Mouse (Mus musculus) midbrain, embryonic 14.5 days (tissue): ENCODE data around the gene Cs. TPM values are rescaled to one million over a fixed set of nuclear protein-coding genes. Genes with fewer than 3 reads are reported as not detected.
A peak's percentile ranks its signal among the peaks of the same experiment; 100 is the strongest.

ENCODE experiments used
- ATAC-seq: fragments of 200-750 bp; cut with Nextera tagmentation; 2 replicates; pipeline ENCODE4 v1.8.0; 2017; ENCODE audit warnings: moderate number of reproducible peaks, moderate library complexity; ENCODE audit not compliant: low FRiP score, low TSS enrichment
- DNase-seq: peaks from one replicate; pipeline ENCODE4 v3.0.0-alpha.2; 2015
- H3K27ac ChIP-seq: fragments of 300-500 bp; sonication (generic); replicated peaks from 2 replicates; pipeline ENCODE4 v1.5.1; 2014; ENCODE audit warnings: mild to moderate bottlenecking, low read depth, low read length, moderate library complexity
- H3K27me3 ChIP-seq: fragments of 300-500 bp; sonication (generic); 2 replicates; pipeline ENCODE4 v1.6.1; 2014; ENCODE audit warnings: low read length, control low read depth, mixed read lengths; ENCODE audit not compliant: control insufficient read depth, insufficient read depth
- H3K36me3 ChIP-seq: fragments of 300-500 bp; sonication (generic); 2 replicates; pipeline ENCODE4 v1.6.1; 2014; ENCODE audit warnings: low read length, control low read depth; ENCODE audit not compliant: control insufficient read depth, insufficient read depth
- H3K4me1 ChIP-seq: fragments of 300-500 bp; sonication (generic); 2 replicates; pipeline ENCODE4 v1.6.1; 2014; ENCODE audit warnings: mild to moderate bottlenecking, antibody characterized with exemption, low read length, control low read depth; ENCODE audit not compliant: control insufficient read depth, insufficient read depth
- H3K4me2 ChIP-seq: fragments of 300-500 bp; sonication (generic); 2 replicates; pipeline ENCODE4 v1.6.1; 2014; ENCODE audit warnings: mild to moderate bottlenecking, low read length, moderate library complexity
- H3K4me3 ChIP-seq: fragments of 300-500 bp; sonication (generic); replicated peaks from 2 replicates; pipeline ENCODE4 v1.5.1; 2014; ENCODE audit warnings: low read depth, low read length
- H3K9ac ChIP-seq: fragments of 300-500 bp; sonication (generic); replicated peaks from 2 replicates; pipeline ENCODE4 v1.6.1; 2014; ENCODE audit warnings: mild to moderate bottlenecking, low read length, moderate library complexity
- H3K9me3 ChIP-seq: fragments of 300-500 bp; sonication (generic); 2 replicates; pipeline ENCODE4 v1.6.1; 2016; ENCODE audit warnings: low read length, control low read depth, mixed read lengths; ENCODE audit not compliant: control insufficient read depth
- WGBS: fragments of 180-500 bp; shearing (Covaris S2); extraction: QIAGEN DNeasy Blood & Tissue Kit; methylation state at CpG from one replicate; pipeline ENCODE4 v1.1.7; 2014; 5-methylcytosine and 5-hydroxymethylcytosine counted together
- polyA plus RNA-seq: library from polyadenylated mRNA; unstranded; fragments of >200 nt; fragmentation: Nextera tagmentation; extraction: Ambion mirVana; gene quantifications from 2 replicates; pipeline ENCODE4 v1.2.1, GENCODE M21; 2014

Cs gene
- polyA plus RNA-seq, 1 experiment from 2014 or later: 247 TPM

DNA sequence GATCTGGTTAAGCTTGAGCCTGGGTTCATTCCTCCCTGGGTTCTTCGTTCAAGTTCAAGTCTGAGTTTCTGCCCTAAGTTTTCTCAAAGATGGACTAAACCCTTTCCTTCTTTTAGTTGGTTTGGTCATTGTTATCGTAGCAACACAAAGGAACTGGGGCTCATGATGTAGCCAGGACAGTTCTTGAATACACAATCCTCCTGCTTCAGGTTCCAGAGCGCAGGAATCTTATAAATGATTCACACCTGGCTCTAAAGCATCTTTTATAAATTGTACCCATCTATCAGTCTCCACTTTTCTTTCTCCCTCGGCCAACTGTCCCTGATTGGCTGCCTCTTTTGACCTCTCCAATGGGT is 38.5 kb downstream of the Cs start:
- H3K4me2 ChIP-seq: peak overlapping the region; percentile 79
- H3K27me3 ChIP-seq: no peaks in the 10 kb centered on the region
- 46% methylated on average over 4 of the region's 4 CpGs for WGBS
- peak overlapping the region; percentile 99 for H3K9ac ChIP-seq
- DNase-seq (no peak), ATAC-seq (no peak)
- H3K4me1 ChIP-seq: peaks cover 15% of the 10 kb centered on the region
- H3K36me3 ChIP-seq: peaks cover 28% of the 10 kb centered on the region
- H3K4me3 ChIP-seq: peak overlapping the region; percentile 99
- no peaks in the 10 kb centered on the region for H3K9me3 ChIP-seq
- H3K27ac ChIP-seq: peak overlapping the region; percentile 96

- Histone ChIP-seq H3K27ac (peak within 1 kb of the TSS; percentile 96), H3K4me3 (peak within 1 kb of the TSS; percentile 99), H3K9me3 (no peaks in the 10 kb centered on the region), H3K36me3 (peaks cover 32% of the 10 kb centered on the region), H3K4me2 (peak within 1 kb of the TSS; percentile 79), H3K4me1 (peaks cover 15% of the 10 kb centered on the region), H3K9ac (peak within 1 kb of the TSS; percentile 99), H3K27me3 (no peaks in the 10 kb centered on the region)
- peak; percentile 92 for DNase-seq
- peak; percentile 93 for ATAC-seq
- WGBS: under 1% methylated on average over 48 of the region's 73 CpGs
These were observed 39.1 kb downstream of the Cs start, which contains the start of gene Ankrd52 for GRCm38 (mm10) chr10:128376455-128377211. Ankrd52 (plus strand) TSS chr10:128377115.

GRCm38 (mm10) chr10:128377222-128377939 is 39.8 kb downstream of the Cs start:
- Histone ChIP-seq H3K27ac (peak overlapping the region; percentile 96), H3K27me3 (no peaks in the 10 kb centered on the region), H3K9me3 (no peaks in the 10 kb centered on the region), H3K4me2 (peak overlapping the region; percentile 79), H3K9ac (peak overlapping the region; percentile 99), H3K4me3 (peak overlapping the region; percentile 99), H3K4me1 (peaks cover 15% of the 10 kb centered on the region), H3K36me3 (peaks cover 40% of the 10 kb centered on the region)
- WGBS: under 1% methylated on average over 46 of the region's 47 CpGs
- ATAC-seq (peak; percentile 79), DNase-seq (peak; percentile 79)

- Histone ChIP-seq H3K9me3 (no peaks in the 10 kb centered on the region), H3K4me3 (peak overlapping the region; percentile 99), H3K4me1 (peaks cover 15% of the 10 kb centered on the region), H3K4me2 (peak overlapping the region; percentile 79), H3K36me3 (peaks cover 46% of the 10 kb centered on the region), H3K27ac (peak overlapping the region; percentile 96), H3K9ac (peak overlapping the region; percentile 99), H3K27me3 (no peaks in the 10 kb centered on the region)
- ATAC-seq (no peak), DNase-seq (no peak)
- WGBS: 57% methylated on average over 14 of the region's 14 CpGs
These were observed 40.5 kb downstream of the Cs start for GRCm38 (mm10) chr10:128377940-128378448.

GRCm38 (mm10) chr10:128378462-128378861 is 40.9 kb downstream of the Cs start:
- DNase-seq (no peak), ATAC-seq (no peak)
- no peaks in the 10 kb centered on the region for H3K27me3 ChIP-seq
- peak overlapping the region; percentile 99 for H3K9ac ChIP-seq
- peaks cover 50% of the 10 kb centered on the region for H3K36me3 ChIP-seq
- WGBS: 30% methylated on average over 3 of the region's 3 CpGs
- H3K4me1 ChIP-seq: peaks cover 15% of the 10 kb centered on the region
- H3K4me2 ChIP-seq: peak overlapping the region; percentile 79
- H3K9me3 ChIP-seq: no peaks in the 10 kb centered on the region
- H3K27ac ChIP-seq: peak overlapping the region; percentile 96; the same call in 1 of the 2 replicates
- H3K4me3 ChIP-seq: peak overlapping the region; percentile 99

GRCm38 (mm10) chr10:128379260-128379659 is 41.7 kb downstream of the Cs start:
- H3K4me1 ChIP-seq: peaks cover 15% of the 10 kb centered on the region
- no peak overlapping the region for H3K27ac ChIP-seq
- H3K4me3 ChIP-seq: no peak overlapping the region
- DNase-seq (no peak), ATAC-seq (no peak)
- no peaks in the 10 kb centered on the region for H3K27me3 ChIP-seq
- peaks cover 58% of the 10 kb centered on the region for H3K36me3 ChIP-seq
- no peak overlapping the region; the same call in 1 of the 2 replicates for H3K9ac ChIP-seq
- WGBS: 99% methylated on average over 7 of the region's 7 CpGs
- H3K9me3 ChIP-seq: no peaks in the 10 kb centered on the region
- no peak overlapping the region for H3K4me2 ChIP-seq

- no peaks in the 10 kb centered on the region for H3K9me3 ChIP-seq
- H3K4me3 ChIP-seq: no peak overlapping the region
- no peak for ATAC-seq
- H3K4me1 ChIP-seq: peaks cover 15% of the 10 kb centered on the region
- peaks cover 71% of the 10 kb centered on the region for H3K36me3 ChIP-seq
- no peaks in the 10 kb centered on the region for H3K27me3 ChIP-seq
- DNase-seq: no peak
- H3K27ac ChIP-seq: no peak overlapping the region
- no peak overlapping the region for H3K4me2 ChIP-seq
- H3K9ac ChIP-seq: no peak overlapping the region
- whole genome bisulfite sequencing: 88% methylated on average over 5 of the region's 5 CpGs
These were observed 43.0 kb downstream of the Cs start for GRCm38 (mm10) chr10:128380565-128380964.

DNA sequence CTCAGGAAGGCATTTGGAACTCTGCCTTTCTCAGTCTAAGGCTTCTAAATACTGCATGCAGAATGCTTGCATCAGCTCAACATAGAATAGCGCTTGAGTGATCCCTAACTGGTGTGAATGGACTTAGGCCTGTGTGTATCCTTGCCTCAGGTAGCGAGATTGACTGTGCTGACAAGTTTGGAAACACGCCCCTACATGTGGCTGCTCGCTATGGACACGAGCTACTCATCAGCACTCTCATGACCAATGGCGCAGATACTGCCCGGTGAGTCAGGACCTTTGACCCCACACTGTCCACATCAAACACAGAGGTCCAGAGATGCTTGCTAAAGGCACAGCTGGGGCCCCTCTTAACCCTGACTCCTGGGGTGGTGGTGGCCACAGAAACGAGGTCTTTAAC is 44.9 kb downstream of the Cs start:
- no peak overlapping the region for H3K9ac ChIP-seq
- H3K9me3 ChIP-seq: no peaks in the 10 kb centered on the region
- WGBS: 88% methylated on average over 8 of the region's 8 CpGs
- H3K36me3 ChIP-seq: peaks cover 91% of the 10 kb centered on the region
- H3K27me3 ChIP-seq: no peaks in the 10 kb centered on the region
- H3K27ac ChIP-seq: no peak overlapping the region
- H3K4me3 ChIP-seq: no peak overlapping the region
- DNase-seq (no peak), ATAC-seq (no peak)
- no peak overlapping the region for H3K4me2 ChIP-seq
- peaks cover 11% of the 10 kb centered on the region for H3K4me1 ChIP-seq
